Mouse (Mus musculus): ENCODE data around the gene Lyrm2. TPM values are rescaled to one million over a fixed set of nuclear protein-coding genes. Genes with fewer than 3 reads are reported as not detected.

Gene Lyrm2
- total RNA-seq (2014; rRNA removed) (28.5 and 46.9 TPM in 2 replicates), polyA plus RNA-seq (2012; rRNA removed) (5.8 and 5.9 TPM in 2 replicates)

- peak within 1 kb of the TSS; percentile 95 for H3K27ac ChIP-seq (replicated peaks; ENCODE audit: insufficient read depth, low read depth, low read length)
- H3K27me3 ChIP-seq (ENCODE audit: control insufficient read depth, insufficient read depth, low read length) = no peaks in the 10 kb centered on the region
- H3K9ac ChIP-seq (ENCODE audit: low read depth, low read length) = peak within 1 kb of the TSS; percentile 92
- no peaks in the 10 kb centered on the region for H3K36me3 ChIP-seq (ENCODE audit: control insufficient read depth, insufficient read depth, low read length)
- DNase-seq (ENCODE audit: extremely low read depth, low read depth, low spot score) = peak; percentile 72
- peaks cover 2% of the 10 kb centered on the region; the same call in 1 of the 2 replicates for H3K4me1 ChIP-seq (ENCODE audit: control insufficient read depth, insufficient read depth, low read length)
- TF ChIP-seq CTCF (IDR thresholded peaks at IDR 0.05; ENCODE audit: low read depth, low read length) (no peak), POLR2A (IDR thresholded peaks at IDR 0.05; ENCODE audit: extremely low read depth, insufficient read depth, low read length) (peak; percentile 56; the same call in 1 of the 2 replicates)
- 1% methylated on average over 53 of the region's 53 CpGs for WGBS
- H3K4me3 ChIP-seq (ENCODE audit: insufficient read depth, low read depth, low read length) = peak within 1 kb of the TSS; percentile 95
- no peaks in the 10 kb centered on the region for H3K79me2 ChIP-seq (ENCODE audit: control insufficient read depth, insufficient read depth, low read length)
Observed at GRCm38 (mm10) chr4:32799966-32800576, at the start of gene Lyrm2. Lyrm2 (plus strand) TSS chr4:32800253.

DNA sequence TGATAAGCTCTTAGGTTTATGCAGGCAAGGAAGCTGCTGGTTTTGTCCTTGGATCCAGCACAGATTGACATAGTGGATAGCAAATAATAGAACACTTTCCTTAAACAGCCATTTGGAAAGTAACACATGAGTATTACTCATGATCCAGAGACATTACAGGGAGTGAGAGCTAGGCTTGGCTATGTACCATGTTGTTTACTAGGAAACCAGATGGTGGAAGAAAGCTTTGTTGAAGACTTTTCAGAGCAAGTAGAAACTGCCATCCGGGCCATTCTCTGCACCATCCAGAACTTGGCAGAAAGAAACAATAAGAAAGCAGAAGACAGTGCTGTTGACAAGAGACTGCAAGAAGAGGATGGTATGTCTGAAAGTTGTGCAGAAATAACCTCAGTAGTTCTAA lies 49.3 kb upstream of the Lyrm2 start:
- no peak for DNase-seq (ENCODE audit: extremely low read depth, low read depth, low spot score)
- Histone ChIP-seq H3K9ac (ENCODE audit: low read depth, low read length) (no peak overlapping the region), H3K27ac (replicated peaks; ENCODE audit: insufficient read depth, low read depth, low read length) (no peak overlapping the region), H3K4me3 (ENCODE audit: insufficient read depth, low read depth, low read length) (no peak overlapping the region), H3K79me2 (ENCODE audit: control insufficient read depth, insufficient read depth, low read length) (no peaks in the 10 kb centered on the region), H3K36me3 (ENCODE audit: control insufficient read depth, insufficient read depth, low read length) (peaks cover 56% of the 10 kb centered on the region), H3K4me1 (ENCODE audit: control insufficient read depth, insufficient read depth, low read length) (no peaks in the 10 kb centered on the region), H3K27me3 (ENCODE audit: control insufficient read depth, insufficient read depth, low read length) (no peaks in the 10 kb centered on the region)
- WGBS = 97% methylated on average over 1 of the region's 1 CpGs
- no peak for TF ChIP-seq CTCF (IDR thresholded peaks at IDR 0.05; ENCODE audit: low read depth, low read length)
- no peak for TF ChIP-seq POLR2A (IDR thresholded peaks at IDR 0.05; ENCODE audit: extremely low read depth, insufficient read depth, low read length)

GRCm38 (mm10) chr4:32757430-32757829 lies 42.6 kb upstream of the Lyrm2 start:
- H3K4me1 ChIP-seq (ENCODE audit: control insufficient read depth, insufficient read depth, low read length) = no peaks in the 10 kb centered on the region
- WGBS = 93% methylated on average over 2 of the region's 2 CpGs
- H3K36me3 ChIP-seq (ENCODE audit: control insufficient read depth, insufficient read depth, low read length) = peaks cover 51% of the 10 kb centered on the region
- no peak overlapping the region for H3K9ac ChIP-seq (ENCODE audit: low read depth, low read length)
- no peaks in the 10 kb centered on the region for H3K79me2 ChIP-seq (ENCODE audit: control insufficient read depth, insufficient read depth, low read length)
- H3K27me3 ChIP-seq (ENCODE audit: control insufficient read depth, insufficient read depth, low read length) = no peaks in the 10 kb centered on the region
- no peak overlapping the region for H3K27ac ChIP-seq (replicated peaks; ENCODE audit: insufficient read depth, low read depth, low read length)
- no peak for DNase-seq (ENCODE audit: extremely low read depth, low read depth, low spot score)
- TF ChIP-seq POLR2A (IDR thresholded peaks at IDR 0.05; ENCODE audit: extremely low read depth, insufficient read depth, low read length) = no peak
- no peak for TF ChIP-seq CTCF (IDR thresholded peaks at IDR 0.05; ENCODE audit: low read depth, low read length)
- H3K4me3 ChIP-seq (ENCODE audit: insufficient read depth, low read depth, low read length) = no peak overlapping the region

DNA sequence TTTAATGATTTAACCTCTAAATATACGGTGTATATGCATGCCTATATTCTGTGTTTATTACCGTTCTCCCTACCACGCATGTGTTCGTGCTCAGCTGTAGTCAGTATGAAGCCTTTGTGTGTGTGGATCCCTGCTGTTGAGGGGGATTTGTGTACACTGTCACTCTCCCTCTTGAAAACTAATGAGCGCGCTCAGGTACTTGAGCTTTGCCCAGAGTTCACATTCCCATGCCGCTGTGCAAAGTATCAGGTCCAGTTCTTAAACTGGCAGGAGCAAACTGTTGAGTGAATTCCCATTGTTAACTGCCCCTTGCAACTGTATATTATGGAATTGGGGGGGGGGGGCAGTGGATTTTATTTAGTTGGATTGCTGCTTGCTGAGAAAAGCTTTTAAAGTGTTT lies 32.6 kb upstream of the Lyrm2 start:
- DNase-seq (ENCODE audit: extremely low read depth, low read depth, low spot score) = no peak
- TF ChIP-seq CTCF (IDR thresholded peaks at IDR 0.05; ENCODE audit: low read depth, low read length) (no peak), POLR2A (IDR thresholded peaks at IDR 0.05; ENCODE audit: extremely low read depth, insufficient read depth, low read length) (no peak)
- no peaks in the 10 kb centered on the region for H3K4me1 ChIP-seq (ENCODE audit: control insufficient read depth, insufficient read depth, low read length)
- H3K79me2 ChIP-seq (ENCODE audit: control insufficient read depth, insufficient read depth, low read length) = no peaks in the 10 kb centered on the region; the same call in 1 of the 2 replicates
- no peaks in the 10 kb centered on the region for H3K27me3 ChIP-seq (ENCODE audit: control insufficient read depth, insufficient read depth, low read length)
- WGBS = 94% methylated on average over 7 of the region's 7 CpGs
- peaks cover 46% of the 10 kb centered on the region for H3K36me3 ChIP-seq (ENCODE audit: control insufficient read depth, insufficient read depth, low read length)
- H3K4me3 ChIP-seq (ENCODE audit: insufficient read depth, low read depth, low read length) = no peak overlapping the region
- H3K9ac ChIP-seq (ENCODE audit: low read depth, low read length) = no peak overlapping the region
- H3K27ac ChIP-seq (replicated peaks; ENCODE audit: insufficient read depth, low read depth, low read length) = no peak overlapping the region

DNA sequence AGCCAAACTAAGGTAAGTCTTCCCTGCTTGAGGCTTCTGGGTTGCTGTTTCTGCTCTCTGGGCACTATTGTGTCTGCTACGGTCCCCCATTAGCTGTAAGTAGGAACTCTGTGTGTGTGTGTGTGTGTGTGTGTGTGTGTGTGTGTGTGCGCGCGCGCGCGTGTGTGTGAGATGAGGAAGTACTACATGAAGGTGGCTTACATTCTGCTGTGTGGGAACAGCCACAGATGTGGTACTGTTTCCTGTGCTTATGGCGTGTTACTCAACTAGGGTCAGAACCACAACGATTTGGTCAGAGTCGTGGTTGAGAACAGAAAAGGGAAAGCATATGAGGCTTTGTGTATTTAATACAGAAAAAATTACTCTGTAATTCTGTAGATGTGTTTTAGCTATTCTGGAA lies 32.0 kb upstream of the Lyrm2 start:
- Histone ChIP-seq H3K36me3 (ENCODE audit: control insufficient read depth, insufficient read depth, low read length) (peaks cover 41% of the 10 kb centered on the region), H3K27ac (replicated peaks; ENCODE audit: insufficient read depth, low read depth, low read length) (no peak overlapping the region), H3K4me3 (ENCODE audit: insufficient read depth, low read depth, low read length) (no peak overlapping the region), H3K27me3 (ENCODE audit: control insufficient read depth, insufficient read depth, low read length) (no peaks in the 10 kb centered on the region), H3K4me1 (ENCODE audit: control insufficient read depth, insufficient read depth, low read length) (no peaks in the 10 kb centered on the region), H3K79me2 (ENCODE audit: control insufficient read depth, insufficient read depth, low read length) (no peaks in the 10 kb centered on the region; the same call in 1 of the 2 replicates), H3K9ac (ENCODE audit: low read depth, low read length) (no peak overlapping the region)
- no peak for DNase-seq (ENCODE audit: extremely low read depth, low read depth, low spot score)
- WGBS = 95% methylated on average over 10 of the region's 10 CpGs
- TF ChIP-seq POLR2A (IDR thresholded peaks at IDR 0.05; ENCODE audit: extremely low read depth, insufficient read depth, low read length) = no peak
- no peak for TF ChIP-seq CTCF (IDR thresholded peaks at IDR 0.05; ENCODE audit: low read depth, low read length)

GRCm38 (mm10) chr4:32770284-32770810 lies 29.7 kb upstream of the Lyrm2 start:
- Histone ChIP-seq H3K4me3 (ENCODE audit: insufficient read depth, low read depth, low read length) (no peak overlapping the region), H3K27ac (replicated peaks; ENCODE audit: insufficient read depth, low read depth, low read length) (no peak overlapping the region), H3K79me2 (ENCODE audit: control insufficient read depth, insufficient read depth, low read length) (no peaks in the 10 kb centered on the region), H3K9ac (ENCODE audit: low read depth, low read length) (no peak overlapping the region), H3K36me3 (ENCODE audit: control insufficient read depth, insufficient read depth, low read length) (peaks cover 34% of the 10 kb centered on the region), H3K27me3 (ENCODE audit: control insufficient read depth, insufficient read depth, low read length) (no peaks in the 10 kb centered on the region), H3K4me1 (ENCODE audit: control insufficient read depth, insufficient read depth, low read length) (no peaks in the 10 kb centered on the region)
- TF ChIP-seq POLR2A (IDR thresholded peaks at IDR 0.05; ENCODE audit: extremely low read depth, insufficient read depth, low read length) = no peak
- TF ChIP-seq CTCF (IDR thresholded peaks at IDR 0.05; ENCODE audit: low read depth, low read length) = 0 out of 2 replicates have a peak, but pooled peaks have one; percentile 10
- 92% methylated on average over 7 of the region's 7 CpGs for WGBS
- DNase-seq (ENCODE audit: extremely low read depth, low read depth, low spot score) = no peak
